Mouse (Mus musculus) cerebellum, postnatal 36 days (tissue): Measurements from ENCODE around the gene Stn1.
A peak's percentile ranks its signal among the peaks of the same experiment; 100 is the strongest.

Experiments used
- DNase-seq, 2 experiments: peaks; one replicate each; pipeline ENCODE4 v3.0.0; 2021 to 2022; ENCODE audit warnings: mixed read lengths in 2 of 2

Stn1 gene

DNA sequence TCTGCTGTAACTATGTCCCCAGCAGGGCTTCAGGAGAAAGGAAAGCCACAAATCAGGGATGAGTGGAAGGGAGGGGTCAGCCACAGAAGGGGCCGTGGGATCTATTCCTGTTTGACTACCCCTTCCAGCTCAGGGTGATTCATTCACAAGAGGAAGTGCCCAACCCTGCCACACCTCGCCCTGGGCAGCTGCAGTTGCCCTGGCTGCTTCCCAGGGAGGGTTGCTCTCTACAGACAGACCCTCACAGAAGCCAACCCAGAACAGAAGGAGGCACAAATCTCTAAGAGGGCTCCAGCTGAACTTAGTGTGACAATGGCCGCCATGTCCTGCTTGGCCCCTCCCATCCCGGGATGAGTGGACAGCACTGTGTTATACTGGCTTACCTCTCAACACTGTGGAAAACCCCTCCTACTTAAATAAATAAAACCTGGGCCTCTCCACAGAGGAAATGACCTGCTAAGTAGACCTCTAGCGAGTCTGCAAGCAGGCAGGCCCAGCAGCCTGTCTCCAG is 28.5 kb downstream of the Stn1 start:
- DNase-seq = no peak

DNA sequence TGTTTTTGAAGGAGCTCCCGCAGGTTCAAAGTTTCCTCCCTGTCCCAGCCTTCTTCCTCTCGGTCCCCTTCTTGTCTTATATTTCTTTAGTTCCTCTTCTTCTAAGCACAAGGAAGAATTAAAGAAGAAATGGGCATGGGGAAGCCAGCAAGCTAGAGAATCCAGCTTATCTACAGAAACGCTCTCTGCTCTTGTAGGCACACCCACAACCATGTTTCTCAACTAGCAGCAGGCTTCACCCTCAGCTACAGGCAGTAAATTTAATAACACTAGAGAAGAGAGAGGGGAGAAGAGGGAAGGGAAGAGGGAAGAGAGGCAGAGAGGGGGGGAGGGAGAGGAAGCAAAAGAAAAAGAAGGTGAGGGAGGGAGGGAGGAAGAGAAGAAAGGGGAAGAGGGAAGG is 29.1 kb downstream of the Stn1 start:
- no peak for DNase-seq

DNA sequence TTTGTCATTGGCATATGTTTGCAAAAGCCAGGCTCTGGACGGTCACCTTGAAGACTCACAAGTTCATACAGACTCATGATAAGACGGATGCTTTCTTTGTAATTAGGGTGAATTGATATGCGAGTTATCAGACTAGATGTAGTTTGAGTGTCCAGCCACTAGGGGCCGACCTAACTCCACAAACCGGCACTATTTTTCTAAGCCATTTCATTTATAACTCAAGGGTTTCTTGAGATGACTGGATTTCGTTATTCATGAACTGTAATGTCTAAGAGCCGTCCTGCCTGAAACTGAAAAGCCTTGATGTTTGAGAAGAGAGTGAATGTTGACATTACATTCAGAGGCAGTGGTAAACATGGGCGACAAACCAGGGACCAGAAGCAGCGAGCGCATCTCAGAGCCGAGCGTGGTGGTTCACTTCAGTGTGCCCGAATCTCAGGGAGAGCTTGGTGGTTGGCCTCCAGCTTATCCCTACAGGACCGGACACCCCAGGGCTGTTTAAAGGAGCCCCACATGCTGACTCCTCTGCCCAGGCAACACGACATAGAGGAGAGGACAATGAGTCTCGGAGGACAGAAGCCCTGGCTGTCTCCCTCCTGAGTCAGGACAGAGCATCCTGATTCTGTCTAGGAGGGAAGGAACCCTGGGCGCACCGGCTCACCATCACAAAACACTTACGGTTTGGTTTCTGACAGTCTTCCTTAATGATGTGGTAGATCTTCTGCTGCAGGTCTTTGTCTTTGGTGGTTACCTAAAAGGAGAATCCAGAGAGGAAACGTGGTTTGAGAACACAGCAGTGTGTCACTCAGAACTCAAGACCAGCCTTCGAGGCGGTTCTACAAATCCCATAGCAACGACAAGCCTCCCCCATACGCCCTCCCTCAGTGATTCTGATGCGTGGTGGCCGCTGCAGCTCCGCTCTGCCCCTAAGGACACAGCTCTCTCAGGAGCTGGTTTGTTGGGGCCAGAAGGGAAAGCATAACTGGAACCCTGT is 29.9 kb downstream of the Stn1 start:
- DNase-seq = peak; percentile 64 to 70

DNA sequence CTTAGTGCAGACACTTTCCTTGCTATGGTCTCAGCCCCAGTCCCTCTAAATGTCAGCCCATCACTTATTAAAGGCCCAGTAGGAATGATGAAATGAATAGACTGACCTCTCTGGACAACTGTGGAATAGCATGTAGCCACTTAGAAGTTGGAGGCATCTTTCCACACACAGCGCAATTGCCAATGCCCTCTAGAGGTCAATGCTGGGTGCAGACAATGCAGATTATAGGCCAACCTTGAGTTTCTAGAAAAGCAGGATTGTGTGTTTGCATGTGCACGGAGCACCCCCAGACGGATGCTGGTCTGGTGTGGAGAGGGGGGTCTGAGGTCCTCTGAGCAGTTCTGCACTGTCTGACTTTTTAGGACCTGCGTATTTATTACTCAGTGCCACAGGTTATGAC is 33.7 kb downstream of the Stn1 start:
- no peak for DNase-seq

DNA sequence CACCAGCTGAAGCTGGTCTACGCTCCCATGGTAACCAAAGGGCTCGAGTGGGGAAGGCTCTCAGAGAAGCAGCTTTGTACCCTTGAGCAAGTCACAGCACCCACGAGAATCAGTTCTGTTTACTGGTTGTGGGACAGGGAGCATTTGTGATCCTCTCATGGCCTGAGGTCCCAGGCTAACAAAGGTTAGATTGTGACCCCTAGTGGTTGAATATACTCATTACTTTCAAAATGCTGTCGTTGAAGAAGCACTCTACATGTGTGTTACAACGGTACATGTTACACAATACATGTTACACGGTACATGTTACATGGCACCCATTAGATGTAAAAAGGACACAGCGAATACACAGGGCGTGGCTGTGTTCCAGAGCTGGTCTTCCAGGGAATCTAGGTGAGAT is 34.7 kb downstream of the Stn1 start:
- no peak for DNase-seq

DNA sequence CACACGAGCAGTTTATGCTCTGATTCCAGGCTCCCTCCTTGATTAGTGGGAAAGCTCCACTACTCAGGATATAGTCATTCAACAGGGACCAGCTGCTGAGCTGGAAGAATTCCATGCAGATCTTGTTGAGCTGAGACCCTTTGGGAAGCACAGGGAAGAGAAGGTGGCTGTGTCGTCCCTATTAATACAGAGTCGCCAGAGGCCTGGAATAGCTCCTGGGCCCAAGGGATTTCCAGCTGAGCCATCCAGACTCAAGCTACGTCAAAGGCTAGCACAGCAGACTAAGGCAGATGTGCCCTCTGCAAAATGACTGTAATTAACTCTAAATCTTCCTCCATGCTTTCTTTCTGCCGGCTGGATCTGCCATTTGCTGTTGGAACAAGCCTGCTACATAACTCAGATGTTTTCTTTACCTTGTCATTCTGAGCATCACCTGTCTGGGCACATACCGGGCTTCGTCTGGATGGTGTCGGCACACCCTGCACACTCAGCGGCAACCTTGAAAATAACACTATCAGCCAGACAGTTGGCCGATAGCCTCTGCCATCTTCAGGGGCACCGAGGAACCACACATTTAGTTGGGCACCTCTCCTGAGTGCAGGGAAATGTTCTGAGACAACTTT is 36.8 kb downstream of the Stn1 start:
- DNase-seq = no peak

DNA sequence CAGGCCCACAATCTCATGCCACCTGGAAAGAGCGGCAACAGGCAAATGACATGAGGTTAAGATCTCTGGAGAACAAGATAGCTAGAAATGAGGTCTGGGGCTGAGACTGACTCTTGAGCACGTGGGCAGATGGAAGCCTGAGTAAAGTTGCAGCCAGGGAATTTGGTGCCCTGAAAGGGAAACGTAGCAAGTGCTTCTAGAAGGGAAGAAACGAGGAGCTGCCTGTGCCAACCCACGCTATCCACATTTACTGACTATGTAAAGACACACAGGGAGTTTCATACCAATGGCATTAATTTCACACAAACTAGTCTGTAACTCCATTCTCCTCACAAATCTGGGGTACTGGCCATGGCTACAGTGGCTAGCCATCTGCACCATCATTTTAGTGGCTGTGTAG is 37.5 kb downstream of the Stn1 start:
- DNase-seq = no peak

DNA sequence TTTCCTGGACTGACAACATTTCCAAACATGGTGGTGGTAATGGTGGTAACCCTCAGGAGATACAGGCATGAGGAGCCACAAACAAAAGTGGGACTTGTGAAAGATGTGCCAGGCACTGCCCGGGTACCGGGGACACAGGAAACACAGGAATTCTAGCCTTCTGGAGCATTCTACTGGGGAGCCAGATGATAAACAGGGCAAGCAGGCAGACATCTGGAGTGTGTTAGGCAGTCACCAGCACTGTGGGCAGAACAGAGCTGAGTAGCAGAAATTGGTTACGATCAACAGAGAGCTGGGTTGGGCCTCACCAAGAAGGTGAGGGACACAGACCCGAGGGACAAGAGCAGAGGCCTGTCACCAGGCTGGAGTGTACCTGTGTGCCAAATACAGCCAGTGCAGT is 38.4 kb downstream of the Stn1 start:
- DNase-seq = no peak

DNA sequence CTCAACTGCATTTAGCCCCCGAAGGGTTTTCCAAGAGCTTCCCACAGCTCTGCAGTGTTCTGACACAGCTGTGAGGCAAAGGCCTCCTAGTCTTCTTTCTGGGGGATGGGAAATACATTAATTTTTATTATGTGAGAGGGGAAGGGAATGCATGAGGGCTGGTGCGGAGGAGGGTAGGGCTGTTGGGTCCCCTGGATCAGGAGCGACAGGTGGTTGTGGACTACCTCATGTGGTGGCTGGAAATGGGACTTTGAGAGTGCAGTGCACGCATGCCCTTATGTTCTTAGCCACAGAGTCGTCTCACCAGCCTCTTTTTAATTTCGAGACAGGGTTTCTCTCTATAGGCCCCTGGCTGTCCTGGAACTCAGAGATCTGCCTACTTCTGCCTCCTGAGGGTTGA is 39.6 kb downstream of the Stn1 start:
- no peak for DNase-seq

DNA sequence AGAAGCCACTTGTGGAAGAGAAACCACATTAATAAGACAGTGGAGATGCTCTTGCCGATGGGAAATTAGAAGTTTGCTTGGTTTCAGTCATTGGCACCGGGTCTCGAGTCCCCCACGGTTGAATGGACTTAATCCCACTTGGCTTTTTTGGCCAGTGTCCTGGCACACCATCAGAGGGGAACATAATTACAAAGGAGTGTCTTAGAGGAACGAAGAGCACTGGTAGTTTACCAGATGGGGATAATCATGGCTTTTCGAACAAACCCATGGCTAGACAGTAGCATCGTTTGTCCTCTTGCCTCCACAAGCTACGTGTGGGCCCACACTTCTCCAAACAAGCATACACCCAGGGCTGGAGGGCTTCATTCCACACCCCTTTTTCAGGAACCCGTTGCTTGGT is 40.0 kb downstream of the Stn1 start:
- DNase-seq = no peak

DNA sequence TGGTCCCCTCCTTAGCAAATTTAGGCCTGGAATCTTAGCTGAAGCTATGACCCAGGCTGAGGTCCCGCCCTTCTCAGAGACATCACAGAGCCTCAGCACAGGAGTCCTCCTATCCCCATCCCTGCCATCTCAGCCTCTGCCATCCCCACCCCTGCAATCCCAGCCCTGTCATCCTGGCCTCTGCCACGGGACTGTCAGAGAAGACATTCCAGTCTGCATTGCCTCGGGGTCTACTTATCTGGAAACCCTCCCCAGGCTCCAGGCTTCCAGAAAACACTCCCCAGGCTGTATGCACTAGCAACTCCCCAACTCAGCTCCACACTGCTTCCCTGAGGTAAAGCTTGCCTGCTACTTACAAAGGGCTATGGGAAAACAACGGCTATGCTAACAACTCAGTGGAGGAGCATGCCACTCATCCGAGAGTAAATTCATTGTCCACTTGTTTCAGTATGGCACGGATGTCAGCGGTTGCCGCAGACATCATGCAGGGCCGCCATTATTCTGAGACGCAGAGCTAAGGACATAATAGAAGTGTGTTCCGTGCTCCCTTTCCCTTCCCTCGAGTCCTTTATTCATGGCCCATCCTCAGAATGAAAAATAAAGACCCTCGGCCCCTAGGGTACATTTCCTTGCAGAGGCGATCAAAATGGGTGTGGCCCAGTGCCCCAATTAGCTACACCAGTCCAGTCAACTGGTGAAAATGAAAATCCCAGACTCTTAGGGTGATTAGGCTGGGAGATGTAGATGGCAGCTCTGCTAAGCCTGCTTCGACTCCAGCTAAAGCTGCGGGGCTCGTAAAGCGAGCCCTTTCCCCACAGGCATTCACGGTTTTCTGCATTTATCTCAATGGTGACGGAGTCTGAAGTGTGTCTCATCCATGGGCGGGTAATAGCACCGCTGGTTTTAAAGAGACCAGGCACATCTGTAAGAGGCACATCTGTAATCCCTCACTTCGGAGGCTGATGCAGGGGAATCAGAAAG is 44.0 kb downstream of the Stn1 start:
- DNase-seq = no peak

DNA sequence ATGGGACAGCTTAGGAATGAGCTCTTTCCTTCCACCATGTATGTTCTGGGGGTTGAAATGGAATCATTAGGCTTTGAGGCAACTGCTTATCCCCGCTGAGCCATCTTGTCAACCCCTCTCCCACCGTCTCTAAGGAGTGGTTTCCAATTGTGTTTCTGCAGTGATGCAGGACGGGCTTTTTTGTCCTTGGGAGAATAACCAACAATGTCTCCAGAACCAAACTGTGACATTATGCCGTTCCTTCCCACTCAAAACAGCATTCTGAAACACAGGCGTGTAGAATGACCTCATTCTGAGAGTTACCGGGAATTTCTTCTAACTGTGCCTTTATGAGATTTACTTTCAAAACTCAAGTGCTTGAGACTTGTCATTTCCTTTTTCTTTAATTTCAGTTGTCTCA is 44.9 kb downstream of the Stn1 start:
- DNase-seq = no peak

DNA sequence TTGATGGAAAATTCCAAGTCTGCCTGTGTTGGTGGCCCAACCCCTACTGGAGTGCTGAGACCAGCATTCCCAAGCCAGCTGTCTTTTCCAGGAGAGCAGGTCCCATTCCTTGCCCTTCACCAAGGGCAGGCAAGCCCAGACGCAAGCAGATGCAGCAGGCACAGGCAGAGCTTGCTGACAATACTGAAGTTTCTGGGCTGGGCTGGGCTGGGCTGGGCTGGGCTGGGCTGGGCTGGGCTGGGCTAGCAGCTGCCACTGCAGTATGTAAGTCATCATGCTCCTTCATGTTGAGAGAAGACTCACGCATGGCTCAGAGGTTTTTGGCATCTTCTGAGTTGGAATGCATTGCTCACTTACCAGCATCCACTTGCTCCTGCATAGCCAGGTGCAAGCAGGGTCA is 45.5 kb downstream of the Stn1 start:
- DNase-seq = no peak

DNA sequence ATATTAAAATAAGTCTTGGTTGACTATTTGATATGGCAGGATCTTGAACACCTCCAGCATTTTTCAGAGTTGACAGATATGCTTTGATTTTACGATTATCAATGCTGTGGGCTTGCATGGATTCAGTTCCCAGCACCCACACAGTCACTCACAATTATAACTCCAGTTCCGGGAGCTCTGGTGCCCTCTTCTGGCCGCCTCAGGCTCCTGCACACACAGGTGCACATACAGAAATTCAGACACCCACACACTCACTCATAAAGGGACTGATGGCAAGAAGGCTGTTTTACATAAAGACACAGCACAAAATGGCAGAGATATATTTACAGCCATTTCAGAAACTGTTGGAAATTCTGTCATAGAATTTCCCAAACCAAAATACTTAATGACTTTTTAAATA is 48.1 kb downstream of the Stn1 start:
- no peak for DNase-seq

DNA sequence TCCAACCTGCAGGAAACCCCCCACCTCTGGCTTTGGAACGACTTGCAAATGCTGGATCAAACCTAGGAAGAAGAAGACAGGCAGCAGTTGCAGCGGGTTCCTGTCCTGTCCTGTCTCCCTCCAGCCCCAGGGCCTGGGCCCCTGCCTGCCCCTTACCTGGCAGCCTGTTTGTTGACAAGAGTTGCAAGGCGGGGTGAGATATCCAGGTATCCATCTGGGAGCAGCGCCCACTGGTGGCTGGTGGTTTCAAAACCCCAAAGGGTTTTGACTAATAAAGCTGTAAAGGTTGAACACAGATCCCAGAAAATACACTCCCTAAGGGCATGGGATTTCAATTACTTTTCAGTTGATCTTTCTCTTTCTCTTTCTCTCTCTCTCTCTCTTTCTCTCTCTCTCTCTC is 49.1 kb downstream of the Stn1 start:
- no peak for DNase-seq

DNA sequence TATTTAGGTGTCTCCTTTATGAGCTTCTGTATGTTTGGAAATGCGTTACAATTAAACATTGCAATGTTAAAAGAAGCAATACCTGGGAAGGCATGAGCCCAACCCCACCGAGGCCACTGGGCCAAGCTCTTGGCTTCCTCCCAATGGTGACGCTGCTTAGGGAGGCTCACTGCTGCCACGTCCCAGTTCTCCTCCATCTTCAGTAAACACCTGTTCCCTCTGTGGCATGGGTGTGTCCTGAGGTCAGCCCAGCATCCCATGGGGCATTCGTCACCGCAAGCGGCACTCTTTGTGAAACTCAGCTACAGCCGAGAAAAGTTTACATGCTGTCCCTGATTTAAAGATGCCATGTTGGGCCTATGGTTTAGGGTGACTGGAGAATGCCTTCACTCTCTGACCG is 49.7 kb downstream of the Stn1 start:
- no peak for DNase-seq

DNA sequence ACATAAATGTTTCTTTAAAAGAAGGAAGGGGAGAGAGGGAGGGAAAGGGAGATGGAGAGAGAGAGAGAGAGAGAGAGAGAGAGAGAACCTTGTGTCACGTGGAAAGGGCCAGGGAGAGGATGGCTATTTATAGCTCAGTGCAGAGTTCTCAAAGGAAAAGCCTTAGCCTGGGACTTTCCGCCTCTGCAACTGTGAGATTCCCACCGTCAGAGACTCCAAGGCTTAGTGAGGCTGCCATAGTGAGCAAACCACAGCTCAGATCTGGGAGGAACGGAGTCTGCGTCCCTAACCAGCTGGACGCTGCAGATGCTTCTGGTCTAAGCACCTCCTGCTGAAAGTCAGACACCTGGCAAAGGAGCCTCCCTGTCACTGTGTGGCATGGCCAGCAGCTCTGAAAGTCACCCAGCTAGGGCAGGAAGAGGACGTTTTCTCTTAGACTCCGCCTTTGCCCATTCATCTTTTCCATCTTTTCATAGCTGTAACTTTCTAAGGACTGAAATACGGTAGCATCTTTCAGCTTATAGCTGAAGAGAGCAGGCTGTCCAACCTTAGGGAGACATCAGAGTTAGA is 51.2 kb downstream of the Stn1 start:
- no peak for DNase-seq

DNA sequence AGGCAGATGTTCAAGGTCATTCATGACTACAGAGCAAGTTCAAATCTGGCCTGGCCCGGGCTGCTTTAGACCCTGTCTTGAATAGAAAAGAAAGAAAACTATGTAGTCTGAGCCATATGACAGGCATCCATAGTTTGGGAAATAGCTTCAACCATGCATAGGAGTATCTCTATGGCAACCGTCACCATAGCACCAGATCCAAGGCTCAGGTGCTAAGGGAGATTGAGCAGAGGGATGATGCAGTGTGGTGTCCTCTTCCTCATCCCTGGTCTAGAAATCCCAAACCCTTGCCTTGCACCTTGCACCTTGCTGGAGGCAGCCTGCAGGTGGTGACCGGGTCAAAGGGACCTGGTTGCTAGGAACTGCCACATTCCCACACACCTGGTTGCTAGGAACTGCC is 53.2 kb downstream of the Stn1 start:
- no peak for DNase-seq

DNA sequence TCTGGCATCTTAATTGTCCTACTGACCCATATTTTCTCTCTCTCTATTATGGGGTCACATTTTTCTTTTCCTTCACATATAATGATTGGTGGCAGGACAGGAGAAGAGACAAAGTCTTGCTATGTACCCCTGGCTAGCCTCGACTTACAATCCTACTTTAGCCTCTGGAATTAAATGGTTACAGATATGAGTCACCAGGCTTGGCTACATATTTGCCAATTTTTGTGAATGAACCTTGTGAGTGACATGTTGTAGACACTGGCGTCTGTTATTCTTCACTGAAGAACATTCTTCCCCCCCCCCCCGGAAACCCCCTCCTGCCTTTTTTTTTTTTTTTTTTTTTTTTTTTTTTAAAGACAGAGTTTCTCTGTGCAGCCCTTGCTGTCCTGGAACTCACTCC is 54.0 kb downstream of the Stn1 start:
- DNase-seq = no peak

DNA sequence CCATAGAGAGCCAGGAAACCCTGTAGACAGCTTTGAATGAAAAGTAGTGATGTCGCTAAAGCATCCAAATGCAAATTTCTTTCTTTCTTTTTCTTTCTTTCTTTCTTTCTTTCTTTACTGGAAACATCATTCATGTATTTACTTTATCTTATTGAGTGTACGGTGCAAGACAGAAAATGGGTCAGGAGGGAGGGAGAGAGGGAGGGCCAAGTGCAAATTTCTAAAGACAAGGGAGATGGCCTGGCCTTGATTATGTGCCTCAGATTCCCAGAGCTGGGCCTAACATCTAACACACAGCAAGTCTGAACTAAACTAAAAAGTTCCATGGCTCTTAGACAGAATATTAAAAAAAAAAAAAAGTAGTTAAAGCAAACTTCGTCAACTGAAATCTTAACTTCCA is 63.9 kb downstream of the Stn1 start:
- DNase-seq = no peak

DNA sequence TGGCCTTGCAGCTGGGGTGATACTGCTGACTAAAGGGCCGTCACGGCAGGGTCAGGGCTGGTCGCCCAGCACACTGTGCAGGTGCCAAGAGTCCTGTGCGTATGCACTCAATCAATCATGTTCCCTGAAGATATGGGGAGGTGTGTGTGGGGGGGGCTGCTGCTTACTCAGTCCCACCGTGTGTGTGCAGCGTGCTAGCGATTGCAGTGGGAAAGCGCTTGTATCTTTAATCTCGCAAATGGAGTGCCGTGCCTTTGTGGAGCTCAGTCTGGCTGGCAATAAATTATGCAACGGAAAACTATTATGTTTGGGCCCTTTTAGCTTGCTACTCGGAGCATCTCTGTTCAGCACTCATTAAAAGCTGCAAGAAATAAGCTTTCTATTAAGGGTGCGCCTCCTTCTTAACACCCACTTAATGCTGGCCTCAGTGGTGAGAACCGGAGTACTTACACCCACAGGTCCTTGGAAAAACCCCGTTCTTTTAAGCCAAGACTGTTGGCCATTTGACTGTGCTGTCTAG is 64.4 kb downstream of the Stn1 start:
- no peak for DNase-seq

DNA sequence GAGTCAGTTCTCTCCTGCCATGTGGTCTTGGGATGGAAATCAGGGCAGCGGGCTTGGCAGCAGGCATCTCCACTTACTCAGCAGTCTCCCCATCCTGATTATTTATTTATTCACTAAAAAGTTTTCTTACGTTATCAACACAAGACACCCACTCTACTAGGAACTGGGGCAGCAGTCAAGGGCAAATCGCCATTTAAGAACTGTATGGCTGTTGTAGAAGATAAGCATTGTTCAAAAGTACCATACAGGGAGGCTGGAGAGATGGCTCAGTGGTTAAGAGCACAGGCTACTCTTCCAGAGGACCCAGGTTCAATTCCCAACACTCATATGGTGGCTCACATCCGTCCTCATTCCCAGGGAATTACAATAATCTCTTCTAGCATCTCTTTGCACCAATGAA is 65.5 kb downstream of the Stn1 start:
- no peak for DNase-seq
